Mouse (Mus musculus) neural tube, embryonic 11.5 days (tissue): ENCODE results near the gene Sprr1b. TPM values are rescaled to one million over a fixed set of nuclear protein-coding genes. Genes with fewer than 3 reads are reported as not detected.
"Not testable (repeated sequence)": the region's sequence is repeated elsewhere in the genome, so short reads cannot be mapped to it uniquely, and the experiment has no call there.

ENCODE experiments used
- ATAC-seq: fragments of 200-750 bp; cut with Nextera tagmentation; 2 replicates; pipeline ENCODE4 v1.8.0; 2017; ENCODE audit warnings: moderate number of reproducible peaks, mild to moderate bottlenecking, moderate TSS enrichment, moderate library complexity; ENCODE audit not compliant: insufficient read depth, low FRiP score, low TSS enrichment
- DNase-seq: peaks from one replicate; pipeline ENCODE4 v3.0.0-alpha.2; 2015; ENCODE audit warnings: low spot score
- H3K27ac ChIP-seq: fragments of 300-500 bp; sonication (generic); 2 replicates; pipeline ENCODE4 v1.5.1; 2014; ENCODE audit warnings: low read depth, mild to moderate bottlenecking, low read length
- H3K27me3 ChIP-seq: fragments of 300-500 bp; sonication (generic); 2 replicates; pipeline ENCODE4 v1.6.1; 2014; ENCODE audit warnings: mild to moderate bottlenecking, low read length, mixed read lengths; ENCODE audit not compliant: control insufficient read depth, insufficient read depth
- H3K36me3 ChIP-seq: fragments of 300-500 bp; sonication (generic); 2 replicates; pipeline ENCODE4 v1.6.1; 2014; ENCODE audit warnings: mild to moderate bottlenecking, low read length, moderate library complexity, mixed read lengths; ENCODE audit not compliant: control insufficient read depth, insufficient read depth
- H3K4me1 ChIP-seq: fragments of 300-500 bp; sonication (generic); 2 replicates; pipeline ENCODE4 v1.6.1; 2014; ENCODE audit warnings: low read length, mixed read lengths; ENCODE audit not compliant: control insufficient read depth, insufficient read depth
- H3K4me2 ChIP-seq: fragments of 300-500 bp; sonication (generic); 2 replicates; pipeline ENCODE4 v1.6.1; 2014; ENCODE audit warnings: low read depth, mild to moderate bottlenecking, moderate library complexity
- H3K4me3 ChIP-seq: fragments of 300-500 bp; sonication (generic); 2 replicates; pipeline ENCODE4 v1.5.1; 2014; ENCODE audit warnings: low read depth, low read length
- H3K9ac ChIP-seq: fragments of 300-500 bp; sonication (generic); 2 replicates; pipeline ENCODE4 v1.6.1; 2014; ENCODE audit warnings: mild to moderate bottlenecking, low read length
- H3K9me3 ChIP-seq: fragments of 300-500 bp; sonication (generic); 2 replicates; pipeline ENCODE4 v1.6.1; 2016; ENCODE audit warnings: low read length; ENCODE audit not compliant: control insufficient read depth
- whole genome bisulfite sequencing: fragments of 180-500 bp; shearing (Covaris S2); extraction: QIAGEN DNeasy Blood & Tissue Kit; methylation state at CpG from one replicate; pipeline ENCODE4 v1.1.7; 2014; 5-methylcytosine and 5-hydroxymethylcytosine counted together
- polyA plus RNA-seq: library from polyadenylated mRNA; unstranded; fragments of >200 nt; fragmentation: Nextera tagmentation; extraction: Ambion mirVana; gene quantifications from 2 replicates; pipeline ENCODE4 v1.2.1, GENCODE M21; 2014

Gene Sprr1b
- not detected in 2 replicates for polyA plus RNA-seq

GRCm38 (mm10) chr3:92438689-92439088 lies at the start of gene Sprr1b:
Sprr1b (minus strand) TSS chr3:92438789.
- no peak for DNase-seq
- no peaks in the 10 kb centered on the region for H3K9me3 ChIP-seq
- H3K27me3 ChIP-seq: no peaks in the 10 kb centered on the region
- no peak within 1 kb of the TSS for H3K9ac ChIP-seq
- WGBS: 90% methylated on average over 3 of the region's 3 CpGs
- H3K4me3 ChIP-seq: no peak within 1 kb of the TSS
- H3K36me3 ChIP-seq: no peaks in the 10 kb centered on the region
- no peaks in the 10 kb centered on the region for H3K4me1 ChIP-seq
- no peak for ATAC-seq
- H3K27ac ChIP-seq: no peak within 1 kb of the TSS
- no peak within 1 kb of the TSS for H3K4me2 ChIP-seq

- no peaks in the 10 kb centered on the region for H3K36me3 ChIP-seq
- H3K27me3 ChIP-seq: no peaks in the 10 kb centered on the region
- no peak overlapping the region for H3K9ac ChIP-seq
- H3K27ac ChIP-seq: no peak overlapping the region
- no peaks in the 10 kb centered on the region for H3K9me3 ChIP-seq
- no peak overlapping the region for H3K4me2 ChIP-seq
- DNase-seq (no peak), ATAC-seq (no peak)
- no peaks in the 10 kb centered on the region for H3K4me1 ChIP-seq
- no peak overlapping the region for H3K4me3 ChIP-seq
- WGBS: 65% methylated on average over 1 of the region's 1 CpGs
Measured at GRCm38 (mm10) chr3:92486307-92486706, 47.7 kb upstream of the Sprr1b start.

GRCm38 (mm10) chr3:92485863-92486262 lies 47.3 kb upstream of the Sprr1b start, which contains the start of gene Sprr1a:
Sprr1a (minus strand) TSS chr3:92485895.
- Histone ChIP-seq H3K27me3 (no peaks in the 10 kb centered on the region), H3K27ac (no peak within 1 kb of the TSS), H3K4me2 (no peak within 1 kb of the TSS), H3K4me3 (no peak within 1 kb of the TSS), H3K9me3 (no peaks in the 10 kb centered on the region), H3K36me3 (no peaks in the 10 kb centered on the region), H3K9ac (no peak within 1 kb of the TSS), H3K4me1 (no peaks in the 10 kb centered on the region)
- ATAC-seq: no peak
- DNase-seq: no peak

GRCm38 (mm10) chr3:92481249-92481648 lies 42.7 kb upstream of the Sprr1b start:
- H3K27me3 ChIP-seq, H3K9ac ChIP-seq, H3K4me2 ChIP-seq, ATAC-seq, DNase-seq, H3K4me1 ChIP-seq, H3K36me3 ChIP-seq, H3K9me3 ChIP-seq, H3K27ac ChIP-seq, H3K4me3 ChIP-seq: not testable (repeated sequence)

GRCm38 (mm10) chr3:92470111-92470510 lies 31.5 kb upstream of the Sprr1b start:
- no peak overlapping the region for H3K4me3 ChIP-seq
- 85% methylated on average over 2 of the region's 2 CpGs for WGBS

GRCm38 (mm10) chr3:92467424-92467823 lies 28.8 kb upstream of the Sprr1b start:
- H3K9me3 ChIP-seq: no peaks in the 10 kb centered on the region
- no peak for ATAC-seq
- H3K27me3 ChIP-seq: no peaks in the 10 kb centered on the region
- no peaks in the 10 kb centered on the region for H3K36me3 ChIP-seq
- H3K9ac ChIP-seq: no peak overlapping the region
- no peak overlapping the region for H3K4me3 ChIP-seq
- H3K4me2 ChIP-seq: no peak overlapping the region
- no peak for DNase-seq
- no peak overlapping the region for H3K27ac ChIP-seq
- H3K4me1 ChIP-seq: no peaks in the 10 kb centered on the region

More at GRCm38 (mm10) chr3:92470111-92470510, 31.5 kb upstream of the Sprr1b start:
- Histone ChIP-seq H3K36me3 (no peaks in the 10 kb centered on the region), H3K4me1 (no peaks in the 10 kb centered on the region), H3K27me3 (no peaks in the 10 kb centered on the region), H3K9me3 (no peaks in the 10 kb centered on the region), H3K9ac (no peak overlapping the region), H3K4me2 (no peak overlapping the region), H3K27ac (no peak overlapping the region)
- no peak for ATAC-seq
- DNase-seq: no peak

- WGBS: 89% methylated on average over 1 of the region's 1 CpGs
- Histone ChIP-seq H3K27ac (no peak overlapping the region), H3K27me3 (no peaks in the 10 kb centered on the region), H3K9ac (no peak overlapping the region), H3K9me3 (no peaks in the 10 kb centered on the region), H3K36me3 (no peaks in the 10 kb centered on the region), H3K4me2 (no peak overlapping the region), H3K4me1 (no peaks in the 10 kb centered on the region), H3K4me3 (no peak overlapping the region)
- DNase-seq (no peak), ATAC-seq (no peak)
Measured at GRCm38 (mm10) chr3:92466576-92466975, 28.0 kb upstream of the Sprr1b start.

GRCm38 (mm10) chr3:92458620-92459019 lies 20.0 kb upstream of the Sprr1b start, which contains the start of gene Sprr3:
Sprr3 (minus strand) TSS chr3:92458720.
- Histone ChIP-seq H3K4me1 (no peaks in the 10 kb centered on the region), H3K36me3 (no peaks in the 10 kb centered on the region), H3K9me3 (no peaks in the 10 kb centered on the region), H3K27ac (no peak within 1 kb of the TSS), H3K9ac (no peak within 1 kb of the TSS), H3K27me3 (no peaks in the 10 kb centered on the region), H3K4me3 (no peak within 1 kb of the TSS), H3K4me2 (no peak within 1 kb of the TSS)
- 70% methylated on average over 2 of the region's 2 CpGs for WGBS
- no peak for ATAC-seq
- no peak for DNase-seq

- DNase-seq: no peak
- no peak overlapping the region for H3K4me2 ChIP-seq
- H3K4me3 ChIP-seq: no peak overlapping the region
- no peaks in the 10 kb centered on the region for H3K36me3 ChIP-seq
- WGBS: 87% methylated on average over 5 of the region's 5 CpGs
- H3K9ac ChIP-seq: no peak overlapping the region
- no peak for ATAC-seq
- H3K27ac ChIP-seq: no peak overlapping the region
- no peaks in the 10 kb centered on the region for H3K4me1 ChIP-seq
- no peaks in the 10 kb centered on the region for H3K9me3 ChIP-seq
- H3K27me3 ChIP-seq: no peaks in the 10 kb centered on the region
Measured at GRCm38 (mm10) chr3:92455151-92455550, 16.6 kb upstream of the Sprr1b start.
